Mouse (Mus musculus): ENCODE measurements around the gene Nes.

DNA sequence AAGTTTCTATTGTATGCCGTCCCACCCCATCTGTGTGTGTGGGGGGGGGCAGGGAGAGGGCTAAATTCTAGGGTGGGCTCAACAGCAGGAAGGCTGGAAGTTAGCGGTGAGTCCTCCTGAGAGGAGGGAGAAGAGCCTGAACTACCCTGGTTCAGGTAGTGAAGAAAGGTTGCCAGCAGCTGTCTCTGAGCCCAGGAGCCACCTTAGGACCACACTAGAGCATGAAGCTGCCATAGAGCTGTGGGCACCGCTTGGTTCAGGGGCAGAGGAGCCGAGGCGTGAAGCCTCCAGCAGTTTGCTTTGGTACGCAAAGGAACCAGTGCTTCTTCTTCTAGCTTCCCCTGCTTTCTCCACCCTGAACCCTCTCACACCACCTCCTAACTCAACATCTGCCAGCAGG, 12.7 kb downstream of the Nes start:
- no peak for TF ChIP-seq CTCF (IDR thresholded peaks at IDR 0.05; ENCODE audit: control insufficient read depth, insufficient read depth, insufficient replicate concordance, low read depth, low read length)
- no peak for TF ChIP-seq POLR2A (IDR thresholded peaks at IDR 0.05; ENCODE audit: control insufficient read depth, low read depth, low read length)

Measured in testis, adult 2 months (tissue).